Mouse (Mus musculus): Measurements from ENCODE around the gene Kif18b.

- TF ChIP-seq CTCF (IDR thresholded peaks at IDR 0.05; ENCODE audit: borderline replicate concordance, insufficient read depth, low read depth, low read length), result no peak
- TF ChIP-seq POLR2A (IDR thresholded peaks at IDR 0.05; ENCODE audit: borderline replicate concordance, insufficient read depth, low read length), result no peak
Observed at GRCm38 (mm10) chr11:102945306-102946264, 20.7 kb upstream of the Kif18b start.
